Mouse (Mus musculus) spleen, adult 2 months (tissue): ENCODE results near the gene Ms4a3.

Experiments used
- CTCF ChIP-seq: fragments of 200-500 bp; IDR thresholded peaks from 2 replicates; pipeline ENCODE4 v1.5.1; 2011; ENCODE audit warnings: mild to moderate bottlenecking, inconsistent platforms; ENCODE audit not compliant: insufficient read depth, insufficient read length, insufficient replicate concordance; ENCODE audit errors: extremely low read depth
- POLR2A ChIP-seq: fragments of 200-500 bp; IDR thresholded peaks from 2 replicates; pipeline ENCODE4 v1.6.1; 2011; ENCODE audit warnings: low read depth, low read length, inconsistent platforms

- no peak for TF ChIP-seq CTCF
- TF ChIP-seq POLR2A: no peak
These were observed 26.7 kb downstream of the Ms4a3 start for GRCm38 (mm10) chr19:11613776-11614443.
